Mouse (Mus musculus) Patski (cell line): Measurements from ENCODE around the gene Hhatl. TPM values are rescaled to one million over a fixed set of nuclear protein-coding genes. Genes with fewer than 3 reads are reported as not detected.

ENCODE experiments used
- ATAC-seq: fragments of 100-300 bp; one replicate; pipeline ENCODE4 v1.8.0; 2021
- CTCF ChIA-PET: fragments of 350-600 bp; sonication (Branson Sonifier 250); formaldehyde crosslinking; loops from one replicate; lab custom pipeline; 2022; ENCODE audit warnings: inconsistent platforms; lab: Charles Lee
- POLR2A ChIA-PET: fragments of 350-600 bp; sonication (Branson Sonifier 250); formaldehyde crosslinking; loops from one replicate; lab custom pipeline; 2022; ENCODE audit warnings: antibody characterized with exemption, inconsistent platforms; lab: Charles Lee
- DNase-seq: peaks from one replicate; pipeline ENCODE4 v3.0.0-alpha.2; 2011; ENCODE audit warnings: low read depth, low spot score
- H3K27me3 ChIP-seq: fragments of 371-371 bp; one replicate; pipeline ENCODE4 v1.5.1; 2021
- CTCF ChIP-seq: fragments of 100-300 bp; IDR thresholded peaks from one replicate; pipeline ENCODE4 v1.5.1; 2021
- in situ Hi-C: fragments of 300-500 bp; cut with MboI; formaldehyde crosslinking; loops from 3 replicates; pipeline ENCODE4 v1.11.1; 2018; ENCODE audit warnings: low pct_unique_long_range_greater_than_20kb, mixed read lengths
- polyA plus RNA-seq: library from polyadenylated mRNA; unstranded; gene quantifications from one replicate; pipeline ENCODE4 v1.2.3, GENCODE M21; 2021

Hhatl gene
- polyA plus RNA-seq, 1 experiment from 2014 or later, result not detected

DNA sequence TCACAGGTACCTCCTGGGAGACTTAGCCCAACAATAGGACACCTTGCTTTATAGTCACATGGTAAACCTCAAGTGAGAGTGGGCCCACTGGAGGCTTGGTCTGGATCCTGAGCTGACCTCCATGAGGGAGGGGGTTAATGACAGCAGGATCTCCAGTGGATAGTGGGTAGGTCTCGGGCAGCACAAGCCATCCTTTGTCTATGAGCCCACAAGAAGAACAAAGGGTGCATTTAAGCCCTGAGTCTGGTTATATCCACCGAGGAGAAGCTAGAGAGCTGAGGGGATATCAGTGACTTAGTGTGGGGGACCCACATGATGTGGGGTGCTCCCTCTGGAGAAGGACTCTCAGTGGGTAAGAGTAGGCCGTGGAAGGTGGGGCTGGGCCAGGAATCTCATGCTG lies 16.2 kb upstream of the Hhatl start:
- ATAC-seq (no peak), DNase-seq (no peak)
- no peaks in the 10 kb centered on the region for H3K27me3 ChIP-seq
- TF ChIP-seq CTCF, result no peak
- in situ Hi-C loops, result no loop called here
- ChIA-PET POLR2A (no interaction called here), CTCF (no interaction called here)

DNA sequence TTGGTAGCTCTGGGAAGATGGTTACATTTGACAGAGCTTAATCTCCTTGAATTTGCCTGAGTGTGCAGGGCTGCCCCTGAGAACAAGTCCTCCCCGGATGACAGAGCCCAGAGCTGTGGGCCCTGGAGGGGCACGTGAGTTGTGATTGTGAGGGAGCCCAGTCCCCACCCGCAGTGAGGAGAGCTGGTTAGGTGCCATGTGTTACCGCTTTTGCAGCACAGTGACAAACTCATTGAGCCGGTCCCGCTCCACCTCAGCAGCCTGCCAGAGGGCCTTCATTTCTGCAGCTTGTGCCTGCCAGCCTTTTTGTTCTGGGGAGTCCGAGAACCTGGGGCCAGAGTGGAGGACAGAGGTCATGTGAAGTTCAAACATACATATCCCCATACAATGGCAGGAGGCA lies 15.6 kb upstream of the Hhatl start:
- ATAC-seq, result no peak
- ChIA-PET POLR2A (no interaction called here), CTCF (interaction anchor here (1.5 kb wide), 1 partner anchor 10 kb away, joined by 3 read pairs; no protein-coding TSS in a partner anchor)

DNA sequence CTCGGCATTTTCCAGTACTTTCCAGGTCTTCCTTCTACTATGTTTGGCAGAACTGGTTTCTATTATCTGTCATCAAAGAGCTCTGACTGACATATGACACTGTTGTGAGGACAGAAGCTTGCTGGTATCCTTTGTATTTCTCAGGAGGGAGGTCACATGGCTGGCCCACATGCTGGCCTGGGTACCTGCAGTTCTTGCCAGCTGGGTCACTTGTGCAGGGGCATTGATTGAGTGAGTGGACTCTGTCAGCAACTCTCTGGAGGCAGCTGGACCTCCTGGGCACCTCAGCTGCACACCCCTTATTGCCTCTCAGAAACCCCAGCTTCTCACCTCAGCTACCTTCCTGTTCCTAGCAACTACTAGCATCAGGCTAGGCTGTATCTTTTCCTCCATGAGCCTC lies 15.2 kb upstream of the Hhatl start:
- TF ChIP-seq CTCF, result no peak
- POLR2A ChIA-PET, result no interaction called here
- CTCF ChIA-PET, result interaction anchor here (1.5 kb wide), 1 partner anchor 10 kb away, joined by 3 read pairs; no protein-coding TSS in a partner anchor
- H3K27me3 ChIP-seq, result no peaks in the 10 kb centered on the region
- ATAC-seq (no peak), DNase-seq (no peak)
- in situ Hi-C loops, result no loop called here

More for the DNA sequence above, 15.6 kb upstream of the Hhatl start:
- H3K27me3 ChIP-seq, result no peaks in the 10 kb centered on the region
- DNase-seq, result no peak
- in situ Hi-C loops, result no loop called here
- no peak for TF ChIP-seq CTCF

DNA sequence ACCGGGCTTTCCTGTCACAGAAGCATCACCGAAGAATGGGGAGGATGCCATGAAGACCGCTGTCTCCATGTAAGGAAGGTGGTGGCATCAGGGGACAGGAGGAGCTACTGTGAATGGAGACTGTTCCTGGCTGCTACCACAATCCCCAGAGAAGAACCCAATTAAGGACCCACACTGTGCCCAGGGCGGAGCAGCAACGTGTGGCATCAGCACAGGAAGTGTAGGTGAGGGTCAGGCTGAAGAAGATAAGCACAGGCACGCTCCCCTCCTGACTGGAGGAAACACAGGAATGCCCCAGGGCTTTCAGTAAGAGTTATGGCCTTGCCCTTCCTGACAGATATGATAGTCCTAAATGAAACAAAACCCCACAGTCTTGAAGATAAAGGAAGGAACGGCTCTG lies 10.4 kb upstream of the Hhatl start:
- POLR2A ChIA-PET, result no interaction called here
- no peak for TF ChIP-seq CTCF
- no peak for DNase-seq
- no peak for ATAC-seq
- peaks cover 2% of the 10 kb centered on the region for H3K27me3 ChIP-seq
- CTCF ChIA-PET, result interaction anchor here (1.2 kb wide), 1 partner anchor 31 kb away, joined by 3 read pairs; no protein-coding TSS in a partner anchor
- in situ Hi-C loops, result no loop called here

DNA sequence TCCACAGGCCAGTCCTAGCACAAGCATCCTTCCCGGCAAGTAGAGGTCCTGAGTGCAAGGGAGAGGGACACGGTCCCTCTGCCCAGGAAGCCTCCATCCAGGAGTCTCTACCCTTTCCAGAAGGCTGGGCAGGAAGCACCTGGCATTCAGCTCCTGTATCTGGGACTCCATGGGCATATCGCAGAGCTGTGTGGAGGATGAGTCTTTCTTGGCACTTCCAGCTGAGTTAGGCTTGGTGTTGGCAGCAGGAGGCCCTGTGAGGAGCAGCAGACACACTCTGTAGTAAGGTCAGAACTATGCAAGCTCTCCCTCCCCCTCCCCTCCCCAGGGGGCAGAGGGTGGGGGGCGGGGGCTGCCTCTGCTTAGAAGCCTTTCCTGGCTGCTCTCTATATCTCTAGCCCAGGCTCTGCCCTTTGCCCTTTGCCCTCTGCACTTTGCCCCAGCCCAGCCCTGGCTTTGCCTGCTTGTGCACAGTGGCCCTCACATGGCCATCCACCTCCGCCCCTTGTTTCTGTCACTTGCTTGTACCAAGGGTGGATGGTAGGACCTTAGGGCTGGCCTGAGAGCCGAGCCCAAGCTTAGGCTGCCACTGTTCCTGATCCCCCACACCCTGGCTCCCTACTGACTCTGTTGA lies 6.7 kb upstream of the Hhatl start:
- ChIA-PET POLR2A (no interaction called here), CTCF (interaction anchor here (1.7 kb wide), 1 partner anchor 49 kb away, joined by 3 read pairs; no protein-coding TSS in a partner anchor)
- in situ Hi-C loops, result no loop called here
- DNase-seq (no peak), ATAC-seq (no peak)
- peaks cover 4% of the 10 kb centered on the region for H3K27me3 ChIP-seq
- TF ChIP-seq CTCF, result no peak

DNA sequence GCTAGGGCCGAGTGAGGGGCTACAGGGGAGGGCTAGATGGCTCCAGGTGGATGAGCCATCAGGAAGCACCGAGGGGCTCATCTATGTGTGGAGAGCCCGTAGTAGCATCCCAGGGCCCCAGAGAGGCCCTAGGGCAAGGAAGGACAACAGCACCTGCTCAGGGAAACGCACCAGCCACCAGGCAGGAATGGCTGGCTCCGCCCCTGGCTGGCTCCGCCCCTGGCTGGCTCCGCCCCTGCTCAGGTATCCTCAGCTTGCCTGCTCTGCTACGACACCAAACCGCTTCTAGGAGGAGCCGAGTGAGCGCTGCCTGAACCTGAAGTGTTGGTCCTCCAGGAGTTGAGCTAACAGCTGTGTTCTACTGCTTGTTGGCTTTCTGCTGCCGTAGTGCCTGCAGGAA lies 5.4 kb upstream of the Hhatl start:
- no peak for TF ChIP-seq CTCF
- ChIA-PET POLR2A (no interaction called here), CTCF (interaction anchor here (1.5 kb wide), 1 partner anchor 9 kb away, joined by 3 read pairs; no protein-coding TSS in a partner anchor)
- DNase-seq (no peak), ATAC-seq (no peak)
- peaks cover 4% of the 10 kb centered on the region for H3K27me3 ChIP-seq
- in situ Hi-C loops, result no loop called here

DNA sequence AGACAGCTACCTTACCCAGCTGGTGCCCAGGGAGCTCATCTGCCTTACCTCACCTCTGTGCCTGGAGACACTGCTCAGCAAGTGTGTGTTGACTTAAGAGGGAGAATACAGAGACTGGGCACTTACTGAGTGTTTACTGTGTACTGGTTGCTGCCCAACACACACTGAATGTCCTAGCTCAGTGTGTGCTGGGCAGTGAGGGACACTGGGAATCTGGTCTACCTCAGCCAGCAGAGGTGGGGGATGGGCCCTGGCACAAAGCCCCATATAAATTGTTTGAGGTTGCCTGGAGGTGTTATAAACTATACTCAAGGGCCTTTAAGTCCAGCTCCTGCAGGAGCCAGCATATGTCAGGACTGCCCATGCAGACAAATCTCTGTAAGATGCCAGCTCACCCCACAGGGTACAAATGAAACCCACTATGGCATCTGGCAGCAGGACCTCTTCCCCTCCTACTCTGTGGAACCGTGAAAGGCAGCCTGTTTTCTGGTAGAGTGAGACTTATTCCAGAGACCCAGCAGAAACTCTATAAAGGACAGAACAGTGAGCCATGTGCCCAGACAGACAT lies 2.7 kb upstream of the Hhatl start:
- peaks cover 4% of the 10 kb centered on the region for H3K27me3 ChIP-seq
- no peak for DNase-seq
- no peak for TF ChIP-seq CTCF
- in situ Hi-C loops, result no loop called here
- no peak for ATAC-seq
- ChIA-PET POLR2A (interaction anchor here (0.5 kb wide), 1 partner anchor 140 kb away, joined by 3 read pairs; no protein-coding TSS in a partner anchor), CTCF (no interaction called here)

DNA sequence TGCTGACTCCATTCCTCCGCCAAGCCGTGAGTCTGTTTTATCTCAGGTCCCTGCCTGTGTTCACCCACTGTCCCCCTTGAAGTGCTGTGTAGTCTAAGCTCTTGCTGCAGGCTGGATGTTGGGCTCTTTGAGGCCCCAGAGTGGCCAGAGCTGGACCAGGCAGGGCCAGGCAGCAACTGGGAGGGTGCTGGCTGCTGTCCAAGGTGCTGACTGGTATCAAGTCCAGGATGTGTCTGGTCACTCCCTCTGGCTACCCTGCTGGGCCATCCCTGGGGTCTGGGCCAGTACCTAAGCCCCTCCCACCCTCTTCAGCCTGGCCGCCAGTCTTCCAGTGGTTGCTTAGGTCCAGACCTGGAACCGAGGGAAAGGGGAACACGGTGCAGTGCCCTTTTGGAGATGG lies 1.1 kb downstream of the Hhatl start:
- no peaks in the 10 kb centered on the region for H3K27me3 ChIP-seq
- POLR2A ChIA-PET, result no interaction called here
- DNase-seq (no peak), ATAC-seq (peak; percentile 61)
- no peak for TF ChIP-seq CTCF
- in situ Hi-C loops, result no loop called here
- CTCF ChIA-PET, result no interaction called here

DNA sequence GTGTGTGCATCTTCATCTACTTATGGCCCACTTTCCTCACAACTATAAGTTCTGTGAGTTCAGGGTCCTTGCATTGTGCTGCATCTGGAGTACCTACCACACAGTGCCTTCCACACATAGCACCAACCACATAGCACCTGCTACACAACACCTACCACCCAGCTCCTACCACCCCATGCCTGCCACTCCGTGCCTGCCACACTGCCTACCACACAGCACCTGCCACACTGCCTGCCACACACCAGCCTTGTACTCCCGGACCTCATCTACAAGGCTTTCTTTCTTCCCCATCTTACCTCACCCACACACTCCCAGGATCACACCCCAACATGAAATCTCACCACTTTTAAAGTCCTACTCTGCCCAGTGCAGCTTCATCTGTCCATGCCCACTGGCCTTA lies 5.9 kb downstream of the Hhatl start:
- ATAC-seq, result no peak
- no peaks in the 10 kb centered on the region for H3K27me3 ChIP-seq
- no peak for DNase-seq
- ChIA-PET POLR2A (no interaction called here), CTCF (no interaction called here)
- in situ Hi-C loops, result no loop called here
- TF ChIP-seq CTCF, result no peak

DNA sequence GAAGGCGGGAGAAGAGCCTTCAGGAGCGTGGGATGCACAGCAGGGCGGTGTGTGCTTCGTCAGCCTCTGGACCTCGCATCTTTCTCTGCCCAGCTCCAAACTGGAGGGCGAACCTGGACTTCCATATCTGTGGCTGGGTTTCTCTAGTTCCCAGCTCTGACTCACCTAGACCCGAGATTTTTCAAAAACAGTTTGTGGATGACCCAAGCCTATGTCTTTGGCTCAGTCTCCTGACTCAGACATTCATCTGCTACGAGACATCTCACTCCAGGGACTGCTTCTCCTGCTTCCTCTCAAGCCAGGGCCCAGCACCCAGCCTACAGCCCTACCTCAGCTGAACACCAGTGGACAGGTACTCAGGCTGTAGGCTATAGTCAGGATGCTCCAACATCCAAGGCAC lies 7.0 kb downstream of the Hhatl start:
- no peaks in the 10 kb centered on the region for H3K27me3 ChIP-seq
- ChIA-PET POLR2A (no interaction called here), CTCF (no interaction called here)
- in situ Hi-C loops, result no loop called here
- no peak for TF ChIP-seq CTCF
- no peak for DNase-seq
- ATAC-seq, result no peak

DNA sequence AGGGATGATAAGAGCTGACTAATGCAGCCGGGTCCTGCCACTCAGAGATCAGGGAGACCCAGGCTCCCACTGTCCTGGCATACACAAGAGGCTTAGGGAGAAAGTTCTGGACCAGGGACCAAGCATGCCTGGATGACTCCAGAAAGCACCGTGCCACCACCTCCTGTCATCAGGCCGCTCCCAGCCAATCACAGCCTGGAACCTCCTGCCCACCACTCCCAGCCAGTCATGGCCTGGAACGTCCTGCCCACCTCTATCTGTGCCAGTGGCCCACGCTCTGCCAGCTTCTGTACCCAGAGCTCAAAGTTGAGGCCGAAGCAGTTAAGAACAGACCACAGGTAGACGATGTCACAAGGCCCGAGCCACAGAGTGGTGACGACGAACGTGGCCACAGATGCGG lies 7.5 kb downstream of the Hhatl start:
- no peak for TF ChIP-seq CTCF
- no peaks in the 10 kb centered on the region for H3K27me3 ChIP-seq
- no peak for ATAC-seq
- DNase-seq, result no peak
- ChIA-PET CTCF (no interaction called here), POLR2A (no interaction called here)
- in situ Hi-C loops, result no loop called here
